8 mouse cellular contexts compared by ENCODE assay signal in the genomic region with DNA sequence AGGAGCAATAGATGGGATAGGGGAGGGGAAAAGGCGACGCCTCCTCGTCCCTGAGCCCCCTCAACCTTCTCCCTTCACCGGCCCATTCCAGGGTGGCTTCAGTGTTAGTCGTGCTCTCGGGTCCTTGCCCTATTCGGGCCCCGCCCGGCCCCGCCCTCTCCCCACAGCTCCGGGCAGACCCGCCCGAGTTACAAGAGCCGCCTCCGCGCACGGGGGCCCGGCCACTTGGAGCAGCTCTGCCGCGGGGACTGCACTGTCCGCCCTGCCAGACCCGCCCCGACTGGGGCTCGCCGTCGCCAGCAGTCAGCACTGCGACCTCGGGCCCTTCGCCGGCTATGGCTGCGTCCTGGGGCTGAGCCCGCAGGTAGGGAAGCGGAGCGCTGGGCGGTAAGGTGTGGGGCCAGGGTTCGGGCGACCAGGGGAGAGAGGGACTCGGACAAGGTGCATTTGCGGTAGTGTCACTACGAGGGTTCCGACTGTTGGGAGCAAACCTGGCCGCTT. TPM values are rescaled to one million over a fixed set of nuclear protein-coding genes. Genes with fewer than 3 reads are reported as not detected.
A peak's percentile ranks its signal among the peaks of the same experiment; 100 is the strongest.
DNase-seq lines count a peak whose midpoint lies in the region; ATAC-seq and TF ChIP-seq lines count a peak whose summit lies in the region.

Gene Ahnak (plus strand): TSS at position 219 of the 501 bp plus-strand sequence.

- peak within 1 kb of the TSS; percentile 55 for H3K4me3 ChIP-seq in forebrain, embryonic 12.5 days (replicated peaks)
- peak within 1 kb of the TSS; percentile 73 for H3K4me3 ChIP-seq in small intestine, adult 2 months (ENCODE audit: low read depth, low read length)

- H3K36me3 ChIP-seq in forebrain, embryonic 12.5 days (replicated peaks): no peaks in the 10 kb centered on the region
- H3K36me3 ChIP-seq in small intestine, adult 2 months (ENCODE audit: control insufficient read depth, insufficient read depth, low read length): peaks cover 1% of the 10 kb centered on the region; the same call in 1 of the 2 replicates

- H3K4me1 ChIP-seq in forebrain, embryonic 12.5 days: peaks cover 49% of the 10 kb centered on the region
- H3K4me1 ChIP-seq in small intestine, adult 2 months (ENCODE audit: control insufficient read depth, insufficient read depth, insufficient read length, low read length): peaks cover 43% of the 10 kb centered on the region

- peak within 1 kb of the TSS; percentile 96 for H3K4me2 ChIP-seq in forebrain, embryonic 12.5 days

- TF ChIP-seq POLR2A in small intestine, adult 2 months (IDR thresholded peaks at IDR 0.05; ENCODE audit: low read depth, low read length): peak; percentile 92

- peaks cover 42% of the 10 kb centered on the region for H3K27me3 ChIP-seq in forebrain, embryonic 12.5 days
- no peaks in the 10 kb centered on the region for H3K27me3 ChIP-seq in small intestine, adult 2 months (ENCODE audit: control insufficient read depth, insufficient read depth, low read length)

- TF ChIP-seq CTCF in small intestine, adult 2 months (IDR thresholded peaks at IDR 0.05; ENCODE audit: extremely low read depth, insufficient read length, insufficient replicate concordance, low read depth, low read length): no peak

- under 1% methylated on average over 42 of the region's 42 CpGs for WGBS in forebrain, embryonic 12.5 days
- WGBS in small intestine, adult 2 months: under 1% methylated on average over 42 of the region's 42 CpGs

- no peak for ATAC-seq in CD4-positive, CD25-positive, alpha-beta regulatory T cell, adult 4 months
- peak; percentile 31 for ATAC-seq in forebrain, embryonic 12.5 days (ENCODE audit: low FRiP score)
- no peak for ATAC-seq in cerebellum, adult (ENCODE audit: insufficient number of reproducible peaks, low FRiP score, low TSS enrichment)

- peak; percentile 88 to 96 for DNase-seq in adrenal gland, adult (ENCODE audit: inconsistent age in 2 of 2, low spot score in 1 of 2)
- DNase-seq in heart, postnatal 4 days: peak; percentile 89
- peak in 1 of 2 experiments; percentile 31 for DNase-seq in layer of hippocampus, postnatal 10 days (ENCODE audit: low spot score in 2 of 2)
- peak; percentile 86 for DNase-seq in lung, postnatal 25 days (ENCODE audit: low spot score)

- 0 out of 2 replicates have a peak within 1 kb of the TSS, but pooled peaks have one; percentile 56 for H3K27ac ChIP-seq in forebrain, embryonic 12.5 days
- H3K27ac ChIP-seq in small intestine, adult 2 months (ENCODE audit: insufficient read depth, low read depth, low read length): peak within 1 kb of the TSS; percentile 94

- H3K9me3 ChIP-seq in forebrain, embryonic 12.5 days: no peaks in the 10 kb centered on the region

- peak within 1 kb of the TSS; percentile 64 for H3K9ac ChIP-seq in forebrain, embryonic 12.5 days

RNA-seq across cellular contexts. Expression of gene Ahnak, which starts in this region (rescaled TPM):
- polyA plus RNA-seq in CD4-positive, CD25-positive, alpha-beta regulatory T cell, adult 4 months (2017; shearing (Covaris generic)): 10 to 100 TPM; 45.2 to 48.9 TPM
- 6.4 and 8.5 TPM in 2 replicates for polyA plus RNA-seq in forebrain, embryonic 12.5 days (2016; fragmentation: Nextera tagmentation; extraction: Ambion mirVana)
- 100 to 1,000 TPM; 303 to 328 TPM for total RNA-seq in heart, postnatal 4 days (2021)
- total RNA-seq in layer of hippocampus, postnatal 10 days (2021): 10 to 100 TPM; 17.2 to 18.5 TPM
- 5.1 and 14.7 TPM in 2 replicates for polyA plus RNA-seq in small intestine, adult 2 months (2012; rRNA removed)

Comparison
In these comparisons a context has a peak if more than half of its experiments do, and no peak if none do; other contexts are left out.
1. RNA of gene Ahnak (total RNA-seq): 303 to 328 TPM in heart, postnatal 4 days; 17.2 to 18.5 TPM in layer of hippocampus, postnatal 10 days; every median in the first group is over 10 times any median in the second.